ENCODE assay signal across 16 mouse cellular contexts in the genomic region with DNA sequence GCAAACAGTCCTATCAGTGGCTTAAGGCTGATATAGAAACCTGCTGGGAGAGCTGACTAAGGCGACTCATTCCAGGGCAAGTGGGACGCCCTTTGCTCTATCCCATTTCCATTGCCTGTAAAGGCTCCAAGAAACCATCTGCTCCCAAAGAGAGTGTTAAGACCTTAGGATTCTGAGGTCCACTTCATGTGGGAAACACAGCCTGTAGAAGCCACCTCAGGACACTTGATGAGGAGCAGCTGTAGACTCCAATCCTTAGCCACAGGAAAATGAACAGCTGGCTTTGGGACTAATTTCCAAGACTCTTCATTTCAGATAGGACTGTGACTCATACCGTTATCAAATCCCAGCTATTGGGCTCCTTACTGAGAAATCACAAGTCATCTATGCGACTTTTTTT.
DNase-seq lines count a peak whose midpoint lies in the region; ATAC-seq lines count a peak whose summit lies in the region.
"Had no signal": no experiment of that assay in that cellular context is flagged by ENCODE, and none has a peak within 500 bp of the region (broad histone marks: within the 10 kb centered on the region; RNA-seq: fewer than 3 reads in every experiment).

No protein-coding gene starts in this region.

- DNase-seq in heart, adult 11 months, result peak; percentile 98
- DNase-seq in lung, postnatal 10 days, result peak; percentile 29
- no peak for DNase-seq in lung, postnatal 4 days
- DNase-seq in heart, postnatal 25 days (ENCODE audit: low spot score), result peak; percentile 28
- peak; percentile 20 to 58 for DNase-seq in kidney, postnatal 36 days
- DNase-seq in left cerebral cortex, adult 8-10 months (ENCODE audit: low spot score in 2 of 2), result no peak
- DNase-seq in spleen, postnatal 36 days (ENCODE audit: low spot score in 2 of 2), result no peak
- DNase-seq: adrenal gland, adult 8-10 months; cerebellum, postnatal 25 days; gastrocnemius, postnatal 10 days; left cerebral cortex, postnatal 4 days had no signal

- intact Hi-C loops in heart, postnatal 25 days (cut with DNase I), result no loop called here

- 74% methylated on average over 4 of the region's 4 CpGs for WGBS in heart, embryonic 11.5 days (ENCODE audit: insufficient replicate concordance)

- no peak for ATAC-seq in heart, embryonic 11.5 days (replicated peaks; ENCODE audit: insufficient number of reproducible peaks, low FRiP score, low TSS enrichment)
- ATAC-seq: liver, embryonic 12.5 days had no signal

- peaks cover 9% of the 10 kb centered on the region for H3K27me3 ChIP-seq in heart, embryonic 11.5 days (ENCODE audit: control insufficient read depth, insufficient read depth, low read length)
- H3K27me3 ChIP-seq: forebrain, embryonic 12.5 days; hindbrain, embryonic 15.5 days; liver, embryonic 12.5 days; neural tube, embryonic 12.5 days had no signal

- no peaks in the 10 kb centered on the region for H3K9me3 ChIP-seq in heart, embryonic 11.5 days (replicated peaks; ENCODE audit: control insufficient read depth, low read length)
- H3K9me3 ChIP-seq: forebrain, embryonic 12.5 days; hindbrain, embryonic 15.5 days; liver, embryonic 12.5 days; neural tube, embryonic 12.5 days had no signal

- H3K9ac ChIP-seq in heart, embryonic 11.5 days (ENCODE audit: low read depth, low read length), result no peak overlapping the region
- H3K9ac ChIP-seq: forebrain, embryonic 12.5 days; hindbrain, embryonic 15.5 days; liver, embryonic 12.5 days; neural tube, embryonic 12.5 days had no signal

- H3K4me1 ChIP-seq in heart, embryonic 11.5 days (ENCODE audit: control insufficient read depth, insufficient read depth, low read length), result no peaks in the 10 kb centered on the region
- H3K4me1 ChIP-seq: forebrain, embryonic 12.5 days; hindbrain, embryonic 15.5 days; liver, embryonic 12.5 days; neural tube, embryonic 12.5 days had no signal

- H3K4me3 ChIP-seq in heart, embryonic 11.5 days (ENCODE audit: low read depth, low read length), result no peak overlapping the region
- H3K4me3 ChIP-seq: forebrain, embryonic 12.5 days; hindbrain, embryonic 15.5 days; liver, embryonic 12.5 days; neural tube, embryonic 12.5 days had no signal

- no peaks in the 10 kb centered on the region for H3K36me3 ChIP-seq in heart, embryonic 11.5 days (ENCODE audit: control insufficient read depth, insufficient read depth, low read length)
- H3K36me3 ChIP-seq: forebrain, embryonic 12.5 days; hindbrain, embryonic 15.5 days; liver, embryonic 12.5 days; neural tube, embryonic 12.5 days had no signal

- no peak overlapping the region for H3K27ac ChIP-seq in heart, embryonic 11.5 days (ENCODE audit: low read depth, low read length)
- H3K27ac ChIP-seq: forebrain, embryonic 12.5 days; hindbrain, embryonic 15.5 days; liver, embryonic 12.5 days; neural tube, embryonic 12.5 days had no signal

- H3K4me2 ChIP-seq in heart, embryonic 11.5 days, result no peak overlapping the region
- H3K4me2 ChIP-seq: forebrain, embryonic 12.5 days; hindbrain, embryonic 15.5 days; liver, embryonic 12.5 days; neural tube, embryonic 12.5 days had no signal

Comparison
In these comparisons a context has a peak if more than half of its experiments do, and no peak if none do; other contexts are left out.
1. DNase-seq: peak in heart, adult 11 months (single experiment), lung, postnatal 10 days (single experiment), heart, postnatal 25 days (single experiment) and kidney, postnatal 36 days (2 of 2); none in lung, postnatal 4 days (0 of 2), left cerebral cortex, adult 8-10 months (0 of 2) and spleen, postnatal 36 days (0 of 2).